Mouse (Mus musculus): Measurements from ENCODE around the gene Wnt2b. TPM values are rescaled to one million over a fixed set of nuclear protein-coding genes. Genes with fewer than 3 reads are reported as not detected.

The Wnt2b gene
- polyA plus RNA-seq, 1 experiment, result 9.7 TPM

GRCm38 (mm10) chr3:104965070-104965855, 3.5 kb upstream of the Wnt2b start:
- Histone ChIP-seq H3K4me1 (ENCODE audit: control insufficient read depth, insufficient read depth, insufficient read length, low read length) (peaks cover 12% of the 10 kb centered on the region; the same call in 1 of the 2 replicates), H3K27ac (ENCODE audit: insufficient read depth, low read depth, low read length) (no peak overlapping the region), H3K27me3 (ENCODE audit: control insufficient read depth, insufficient read depth, low read length) (peaks cover 26% of the 10 kb centered on the region), H3K4me3 (ENCODE audit: low read depth, low read length) (no peak overlapping the region), H3K36me3 (ENCODE audit: control insufficient read depth, insufficient read depth, low read length) (no peaks in the 10 kb centered on the region)
- 74% methylated on average over 8 of the region's 8 CpGs for WGBS
- TF ChIP-seq CTCF (IDR thresholded peaks at IDR 0.05; ENCODE audit: extremely low read depth, insufficient read length, insufficient replicate concordance, low read depth, low read length) (no peak), POLR2A (IDR thresholded peaks at IDR 0.05; ENCODE audit: low read depth, low read length) (no peak)

GRCm38 (mm10) chr3:104963331-104964276, 1.9 kb upstream of the Wnt2b start:
- Histone ChIP-seq H3K27ac (ENCODE audit: insufficient read depth, low read depth, low read length) (no peak overlapping the region), H3K27me3 (ENCODE audit: control insufficient read depth, insufficient read depth, low read length) (peaks cover 30% of the 10 kb centered on the region), H3K4me3 (ENCODE audit: low read depth, low read length) (no peak overlapping the region), H3K36me3 (ENCODE audit: control insufficient read depth, insufficient read depth, low read length) (no peaks in the 10 kb centered on the region), H3K4me1 (ENCODE audit: control insufficient read depth, insufficient read depth, insufficient read length, low read length) (peaks cover 12% of the 10 kb centered on the region; the same call in 1 of the 2 replicates)
- WGBS, result 36% methylated on average over 13 of the region's 13 CpGs
- TF ChIP-seq POLR2A (IDR thresholded peaks at IDR 0.05; ENCODE audit: low read depth, low read length), result no peak
- no peak for TF ChIP-seq CTCF (IDR thresholded peaks at IDR 0.05; ENCODE audit: extremely low read depth, insufficient read length, insufficient replicate concordance, low read depth, low read length)

- Histone ChIP-seq H3K4me1 (ENCODE audit: control insufficient read depth, insufficient read depth, insufficient read length, low read length) (peaks cover 12% of the 10 kb centered on the region; the same call in 1 of the 2 replicates), H3K27me3 (ENCODE audit: control insufficient read depth, insufficient read depth, low read length) (peaks cover 30% of the 10 kb centered on the region), H3K27ac (ENCODE audit: insufficient read depth, low read depth, low read length) (no peak overlapping the region), H3K4me3 (ENCODE audit: low read depth, low read length) (no peak overlapping the region), H3K36me3 (ENCODE audit: control insufficient read depth, insufficient read depth, low read length) (no peaks in the 10 kb centered on the region)
- WGBS, result 12% methylated on average over 5 of the region's 5 CpGs
- TF ChIP-seq POLR2A (IDR thresholded peaks at IDR 0.05; ENCODE audit: low read depth, low read length) (no peak), CTCF (IDR thresholded peaks at IDR 0.05; ENCODE audit: extremely low read depth, insufficient read length, insufficient replicate concordance, low read depth, low read length) (no peak)
These were observed 1.1 kb upstream of the Wnt2b start for GRCm38 (mm10) chr3:104962866-104963265.

- H3K27ac ChIP-seq (ENCODE audit: insufficient read depth, low read depth, low read length), result no peak overlapping the region
- H3K4me1 ChIP-seq (ENCODE audit: control insufficient read depth, insufficient read depth, insufficient read length, low read length), result peaks cover 9% of the 10 kb centered on the region; the same call in 1 of the 2 replicates
- peak overlapping the region; percentile 55 for H3K4me3 ChIP-seq (ENCODE audit: low read depth, low read length)
- TF ChIP-seq CTCF (IDR thresholded peaks at IDR 0.05; ENCODE audit: extremely low read depth, insufficient read length, insufficient replicate concordance, low read depth, low read length) (no peak), POLR2A (IDR thresholded peaks at IDR 0.05; ENCODE audit: low read depth, low read length) (no peak)
- H3K36me3 ChIP-seq (ENCODE audit: control insufficient read depth, insufficient read depth, low read length), result no peaks in the 10 kb centered on the region
- peaks cover 30% of the 10 kb centered on the region for H3K27me3 ChIP-seq (ENCODE audit: control insufficient read depth, insufficient read depth, low read length)
- WGBS, result 2% methylated on average over 31 of the region's 31 CpGs
These were observed 455 bp upstream of the Wnt2b start for GRCm38 (mm10) chr3:104962141-104962611.

GRCm38 (mm10) chr3:104960026-104961000, 1.4 kb downstream of the Wnt2b start:
- TF ChIP-seq CTCF (IDR thresholded peaks at IDR 0.05; ENCODE audit: extremely low read depth, insufficient read length, insufficient replicate concordance, low read depth, low read length), result no peak
- TF ChIP-seq POLR2A (IDR thresholded peaks at IDR 0.05; ENCODE audit: low read depth, low read length), result no peak
- H3K36me3 ChIP-seq (ENCODE audit: control insufficient read depth, insufficient read depth, low read length), result no peaks in the 10 kb centered on the region; the same call in 1 of the 2 replicates
- H3K4me3 ChIP-seq (ENCODE audit: low read depth, low read length), result peak overlapping the region; percentile 55
- WGBS, result 25% methylated on average over 19 of the region's 19 CpGs
- H3K4me1 ChIP-seq (ENCODE audit: control insufficient read depth, insufficient read depth, insufficient read length, low read length), result peaks cover 9% of the 10 kb centered on the region; the same call in 1 of the 2 replicates
- peaks cover 28% of the 10 kb centered on the region for H3K27me3 ChIP-seq (ENCODE audit: control insufficient read depth, insufficient read depth, low read length)
- no peak overlapping the region; the same call in 1 of the 2 replicates for H3K27ac ChIP-seq (ENCODE audit: insufficient read depth, low read depth, low read length)

- no peak for TF ChIP-seq POLR2A (IDR thresholded peaks at IDR 0.05; ENCODE audit: low read depth, low read length)
- no peak for TF ChIP-seq CTCF (IDR thresholded peaks at IDR 0.05; ENCODE audit: extremely low read depth, insufficient read length, insufficient replicate concordance, low read depth, low read length)
- no peak overlapping the region for H3K4me3 ChIP-seq (ENCODE audit: low read depth, low read length)
- H3K27me3 ChIP-seq (ENCODE audit: control insufficient read depth, insufficient read depth, low read length), result peaks cover 12% of the 10 kb centered on the region
- whole genome bisulfite sequencing, result 81% methylated on average over 6 of the region's 6 CpGs
- no peak overlapping the region for H3K27ac ChIP-seq (ENCODE audit: insufficient read depth, low read depth, low read length)
- H3K4me1 ChIP-seq (ENCODE audit: control insufficient read depth, insufficient read depth, insufficient read length, low read length), result no peaks in the 10 kb centered on the region
- peaks cover 9% of the 10 kb centered on the region for H3K36me3 ChIP-seq (ENCODE audit: control insufficient read depth, insufficient read depth, low read length)
These were observed 5.6 kb downstream of the Wnt2b start for GRCm38 (mm10) chr3:104956131-104956581.
